In genomic region chr3:145652322-145653131, GRCm38 (mm10) we compare ENCODE assay signal across 9 mouse cellular contexts. TPM values are rescaled to one million over a fixed set of nuclear protein-coding genes. Genes with fewer than 3 reads are reported as not detected.
DNase-seq lines count a peak whose midpoint lies in the region; ATAC-seq and TF ChIP-seq lines count a peak whose summit lies in the region.
"Had no signal": no experiment of that assay in that cellular context is flagged by ENCODE, and none has a peak within 500 bp of the region (broad histone marks: within the 10 kb centered on the region; RNA-seq: fewer than 3 reads in every experiment).

No protein-coding gene starts in this region.

- no peaks in the 10 kb centered on the region for H3K27me3 ChIP-seq in kidney, adult 2 months (replicated peaks; ENCODE audit: control insufficient read depth, insufficient read depth, low read length)
- peaks cover 59% of the 10 kb centered on the region for H3K27me3 ChIP-seq in liver, embryonic 11.5 days (replicated peaks; ENCODE audit: control insufficient read depth, insufficient read depth, low read length)
- H3K27me3 ChIP-seq in neural tube, embryonic 13.5 days: peaks cover 55% of the 10 kb centered on the region

- intact Hi-C loops in heart, postnatal 14 days (cut with DNase I): no loop called here

- WGBS in kidney, adult 2 months: 47% methylated on average over 20 of the region's 20 CpGs
- 7% methylated on average over 20 of the region's 20 CpGs for WGBS in liver, embryonic 11.5 days
- 8% methylated on average over 20 of the region's 20 CpGs for WGBS in neural tube, embryonic 13.5 days

- H3K27ac ChIP-seq in kidney, adult 2 months (ENCODE audit: insufficient read depth, low read depth, low read length): peak overlapping the region; percentile 80
- H3K27ac ChIP-seq in embryonic fibroblast, embryonic 13.5 days (ENCODE audit: insufficient read depth, low read length): peak overlapping the region; percentile 92
- peak overlapping the region; percentile 48 for H3K27ac ChIP-seq in liver, embryonic 11.5 days (ENCODE audit: low read depth, low read length)
- H3K27ac ChIP-seq in neural tube, embryonic 13.5 days (replicated peaks): peak overlapping the region; percentile 54
- H3K27ac ChIP-seq: macrophage had no signal

- H3K9me3 ChIP-seq in liver, embryonic 11.5 days (ENCODE audit: control insufficient read depth, low read length): no peaks in the 10 kb centered on the region
- H3K9me3 ChIP-seq in neural tube, embryonic 13.5 days: no peaks in the 10 kb centered on the region

- peak; percentile 5; the same call in 1 of the 2 replicates for ATAC-seq in liver, embryonic 11.5 days (replicated peaks; ENCODE audit: low FRiP score)
- ATAC-seq in neural tube, embryonic 13.5 days (ENCODE audit: low read depth): 0 out of 2 replicates have a peak, but pooled peaks have one; percentile 2

- H3K4me2 ChIP-seq in liver, embryonic 11.5 days: peak overlapping the region; percentile 82
- peak overlapping the region; percentile 80 for H3K4me2 ChIP-seq in neural tube, embryonic 13.5 days

- H3K36me3 ChIP-seq in kidney, adult 2 months (ENCODE audit: control insufficient read depth, insufficient read depth, low read length): no peaks in the 10 kb centered on the region
- H3K36me3 ChIP-seq in liver, embryonic 11.5 days (ENCODE audit: control insufficient read depth, insufficient read depth, low read length): no peaks in the 10 kb centered on the region; the same call in 1 of the 2 replicates
- no peaks in the 10 kb centered on the region for H3K36me3 ChIP-seq in neural tube, embryonic 13.5 days

- DNase-seq in kidney, adult 2 months: peak; percentile 41
- no peak for DNase-seq in kidney, postnatal 36 days
- DNase-seq in heart, postnatal 14 days: peak; percentile 37 to 45
- DNase-seq in liver, embryonic 11.5 days (ENCODE audit: low spot score): no peak
- DNase-seq in adrenal gland, adult 2 months: no peak
- no peak for DNase-seq in T-cell, adult 2 months (ENCODE audit: low spot score)

- no peak for TF ChIP-seq CTCF in kidney, adult 2 months (conservative IDR thresholded peaks at IDR 0.05; ENCODE audit: insufficient read depth, insufficient read length, low read depth, low read length)
- TF ChIP-seq CTCF in embryonic fibroblast, embryonic 13.5 days (IDR thresholded peaks at IDR 0.05; ENCODE audit: borderline replicate concordance, insufficient read depth, low read length): no peak

- H3K9ac ChIP-seq in liver, embryonic 11.5 days (ENCODE audit: low read depth, low read length): peak overlapping the region; percentile 59
- H3K9ac ChIP-seq in neural tube, embryonic 13.5 days: peak overlapping the region; percentile 68

- peak overlapping the region; percentile 55 for H3K4me3 ChIP-seq in kidney, adult 2 months (ENCODE audit: insufficient read depth, low read depth, low read length)
- peak overlapping the region; percentile 47 for H3K4me3 ChIP-seq in embryonic fibroblast, embryonic 13.5 days (ENCODE audit: insufficient read depth, low read length)
- peak overlapping the region; percentile 54 for H3K4me3 ChIP-seq in liver, embryonic 11.5 days (ENCODE audit: low read depth, low read length)
- H3K4me3 ChIP-seq in neural tube, embryonic 13.5 days: peak overlapping the region; percentile 55

- H3K4me1 ChIP-seq in kidney, adult 2 months (ENCODE audit: control insufficient read depth, insufficient read depth, low read length): peaks cover 16% of the 10 kb centered on the region
- H3K4me1 ChIP-seq in embryonic fibroblast, embryonic 13.5 days (ENCODE audit: control insufficient read depth, insufficient read depth, low read length): peaks cover 6% of the 10 kb centered on the region
- peaks cover 17% of the 10 kb centered on the region for H3K4me1 ChIP-seq in liver, embryonic 11.5 days (replicated peaks; ENCODE audit: control insufficient read depth, insufficient read depth, low read length)
- peaks cover 71% of the 10 kb centered on the region for H3K4me1 ChIP-seq in neural tube, embryonic 13.5 days (replicated peaks)

- TF ChIP-seq POLR2A in kidney, adult 2 months (IDR thresholded peaks at IDR 0.05; ENCODE audit: low read depth, low read length): no peak
- peak; percentile 79 for TF ChIP-seq POLR2A in embryonic fibroblast, embryonic 13.5 days (IDR thresholded peaks at IDR 0.05; ENCODE audit: low read depth, low read length)

RNA-seq across cellular contexts. Expression of gene Ccn1, which starts 2.7 kb away (rescaled TPM):
- polyA plus RNA-seq in kidney, adult 2 months (2012; rRNA removed): 14.2 and 16.5 TPM in 2 replicates
- polyA plus RNA-seq in embryonic fibroblast, embryonic 13.5 days (2011; ENCODE audit: insufficient read length, low read depth, missing spikeins): 464 and 759 TPM in 2 replicates
- 10 to 100 TPM; 29.1 to 29.7 TPM for total RNA-seq in heart, postnatal 14 days (2021)
- 14.2 and 16.4 TPM in 2 replicates for polyA plus RNA-seq in liver, embryonic 11.5 days (2014; fragmentation: Nextera tagmentation; extraction: Ambion mirVana)
- polyA plus RNA-seq in neural tube, embryonic 13.5 days (2015; fragmentation: Nextera tagmentation; extraction: Ambion mirVana): 11.3 and 13.7 TPM in 2 replicates
- 10 to 100 TPM; 13.5 to 24.3 TPM for total RNA-seq in adrenal gland, adult 2 months (2021)
- 12.4 and 14.7 TPM in 2 replicates for polyA plus RNA-seq in adrenal gland, adult 2 months (2012; rRNA removed)

Comparison
In these comparisons a context has a peak if more than half of its experiments do, and no peak if none do; other contexts are left out.
1. DNase-seq: peak in kidney, adult 2 months (single experiment) and heart, postnatal 14 days (2 of 2); none in kidney, postnatal 36 days (0 of 2), liver, embryonic 11.5 days (single experiment), adrenal gland, adult 2 months (single experiment) and T-cell, adult 2 months (single experiment).
2. RNA of gene Ccn1, which starts 2.7 kb away (polyA plus RNA-seq): 464 to 759 TPM in embryonic fibroblast, embryonic 13.5 days; 14.2 to 16.4 TPM in liver, embryonic 11.5 days, 14.2 to 16.5 TPM in kidney, adult 2 months, 12.4 to 14.7 TPM in adrenal gland, adult 2 months and 11.3 to 13.7 TPM in neural tube, embryonic 13.5 days; every median in the first group is over 10 times any median in the second.
3. Peak in every context shown above with its lines, with median percentiles within 50 percentile points of each other: H3K27ac ChIP-seq and H3K4me3 ChIP-seq.